8 mouse cellular contexts compared by ENCODE assay signal in genomic region chr1:34677105-34677741, GRCm38 (mm10).
DNase-seq lines count a peak whose midpoint lies in the region; ATAC-seq and TF ChIP-seq lines count a peak whose summit lies in the region.

No protein-coding gene starts in this region.

- peak overlapping the region; percentile 89 for H3K27ac ChIP-seq in layer of hippocampus, adult 2 months
- H3K27ac ChIP-seq in intestine, embryonic 16.5 days (ENCODE audit: low read length) = no peak overlapping the region
- H3K27ac ChIP-seq in stomach, embryonic 15.5 days = no peak overlapping the region

- no peak overlapping the region for H3K4me2 ChIP-seq in intestine, embryonic 16.5 days (ENCODE audit: low read depth, low read length)
- peak overlapping the region; percentile 95; the same call in 1 of the 2 replicates for H3K4me2 ChIP-seq in stomach, embryonic 15.5 days

- peaks cover 10% of the 10 kb centered on the region; the same call in 1 of the 2 replicates for H3K4me1 ChIP-seq in intestine, embryonic 16.5 days (ENCODE audit: control insufficient read depth, insufficient read depth, low read length)
- H3K4me1 ChIP-seq in stomach, embryonic 15.5 days = peaks cover 13% of the 10 kb centered on the region

- H3K9me3 ChIP-seq in intestine, embryonic 16.5 days (ENCODE audit: control insufficient read depth, low read length) = no peaks in the 10 kb centered on the region
- no peaks in the 10 kb centered on the region for H3K9me3 ChIP-seq in stomach, embryonic 15.5 days

- H3K27me3 ChIP-seq in intestine, embryonic 16.5 days (replicated peaks; ENCODE audit: control insufficient read depth, insufficient read depth, low read length) = peaks cover 22% of the 10 kb centered on the region
- peaks cover 49% of the 10 kb centered on the region for H3K27me3 ChIP-seq in stomach, embryonic 15.5 days (replicated peaks)

- peak overlapping the region; percentile 61 for H3K4me3 ChIP-seq in layer of hippocampus, adult 2 months
- H3K4me3 ChIP-seq in intestine, embryonic 16.5 days (ENCODE audit: low read length) = no peak overlapping the region
- H3K4me3 ChIP-seq in stomach, embryonic 15.5 days (replicated peaks) = no peak overlapping the region; the same call in 1 of the 2 replicates

- no peaks in the 10 kb centered on the region for H3K36me3 ChIP-seq in intestine, embryonic 16.5 days (ENCODE audit: control insufficient read depth, insufficient read depth, low read length)
- no peaks in the 10 kb centered on the region for H3K36me3 ChIP-seq in stomach, embryonic 15.5 days

- no peak for TF ChIP-seq CTCF in layer of hippocampus, adult 2 months (conservative IDR thresholded peaks at IDR 0.05)

- peak; percentile 26 to 27 for DNase-seq in cerebellum, postnatal 25 days
- DNase-seq in cerebellum, postnatal 4 days (ENCODE audit: low spot score in 2 of 2) = no peak
- DNase-seq in layer of hippocampus, adult 2 months (ENCODE audit: low spot score in 2 of 2) = no peak
- no peak for DNase-seq in layer of hippocampus, adult 9-10 months (ENCODE audit: low spot score)
- no peak for DNase-seq in layer of hippocampus, adult 11-12 months (ENCODE audit: low spot score)
- no peak for DNase-seq in spleen, adult 12 weeks (ENCODE audit: low spot score)

- 39% methylated on average over 12 of the region's 12 CpGs for WGBS in intestine, embryonic 16.5 days
- WGBS in stomach, embryonic 15.5 days = 40% methylated on average over 12 of the region's 12 CpGs

- ATAC-seq in intestine, embryonic 16.5 days = 0 out of 2 replicates have a peak, but pooled peaks have one; percentile 6
- ATAC-seq in stomach, embryonic 15.5 days (ENCODE audit: insufficient read depth, low FRiP score, low read depth) = no peak

- H3K9ac ChIP-seq in intestine, embryonic 16.5 days (ENCODE audit: low read depth, low read length) = no peak overlapping the region
- H3K9ac ChIP-seq in stomach, embryonic 15.5 days = no peak overlapping the region

Comparison
In these comparisons a context has a peak if more than half of its experiments do, and no peak if none do; other contexts are left out.
1. DNase-seq: peak in cerebellum, postnatal 25 days (2 of 2); none in cerebellum, postnatal 4 days (0 of 2), layer of hippocampus, adult 2 months (0 of 2), layer of hippocampus, adult 9-10 months (single experiment), layer of hippocampus, adult 11-12 months (single experiment) and spleen, adult 12 weeks (single experiment).